Mouse (Mus musculus) stomach, embryonic 16.5 days (tissue): ENCODE measurements at regions not wholly inside any gene's neighbourhood (a gene's known extent, or its start where the extent isn't known, plus 50 kb on each side); places are given as distances from the start of the nearest gene placed in this dataset.

ENCODE experiments used
- ATAC-seq: fragments of 200-750 bp; cut with Nextera tagmentation; 2 replicates; pipeline ENCODE4 v1.8.0; 2017; ENCODE audit warnings: moderate number of reproducible peaks, moderate TSS enrichment; ENCODE audit not compliant: insufficient read depth, low FRiP score
- H3K27ac ChIP-seq: fragments of 300-500 bp; sonication (generic); 2 replicates; pipeline ENCODE4 v1.5.1; 2014; ENCODE audit warnings: low read length
- H3K27me3 ChIP-seq: fragments of 300-500 bp; sonication (generic); 2 replicates; pipeline ENCODE4 v1.6.1; 2014; ENCODE audit warnings: low read length, control low read depth, mixed read lengths; ENCODE audit not compliant: control insufficient read depth, insufficient read depth
- H3K36me3 ChIP-seq: fragments of 300-500 bp; sonication (generic); 2 replicates; pipeline ENCODE4 v1.6.1; 2014; ENCODE audit warnings: low read length; ENCODE audit not compliant: control insufficient read depth, insufficient read depth
- H3K4me1 ChIP-seq: fragments of 300-500 bp; sonication (generic); 2 replicates; pipeline ENCODE4 v1.6.1; 2014; ENCODE audit warnings: low read length, control low read depth, mixed read lengths; ENCODE audit not compliant: control insufficient read depth, insufficient read depth
- H3K4me2 ChIP-seq: fragments of 300-500 bp; sonication (generic); 2 replicates; pipeline ENCODE4 v1.6.1; 2014; ENCODE audit warnings: low read depth, low read length, mixed read lengths
- H3K4me3 ChIP-seq: fragments of 300-500 bp; sonication (generic); replicated peaks from 2 replicates; pipeline ENCODE4 v1.5.1; 2014; ENCODE audit warnings: mild to moderate bottlenecking, low read length
- H3K9ac ChIP-seq: fragments of 300-500 bp; sonication (generic); 2 replicates; pipeline ENCODE4 v1.6.1; 2014; ENCODE audit warnings: low read length
- H3K9me3 ChIP-seq: fragments of 300-500 bp; sonication (generic); replicated peaks from 2 replicates; pipeline ENCODE4 v1.6.1; 2016; ENCODE audit warnings: low read length, control low read depth; ENCODE audit not compliant: control insufficient read depth
- WGBS: fragments of 180-500 bp; shearing (Covaris S2); extraction: QIAGEN DNeasy Blood & Tissue Kit; methylation state at CpG from one replicate; pipeline ENCODE4 v1.1.7; 2014; 5-methylcytosine and 5-hydroxymethylcytosine counted together

DNA sequence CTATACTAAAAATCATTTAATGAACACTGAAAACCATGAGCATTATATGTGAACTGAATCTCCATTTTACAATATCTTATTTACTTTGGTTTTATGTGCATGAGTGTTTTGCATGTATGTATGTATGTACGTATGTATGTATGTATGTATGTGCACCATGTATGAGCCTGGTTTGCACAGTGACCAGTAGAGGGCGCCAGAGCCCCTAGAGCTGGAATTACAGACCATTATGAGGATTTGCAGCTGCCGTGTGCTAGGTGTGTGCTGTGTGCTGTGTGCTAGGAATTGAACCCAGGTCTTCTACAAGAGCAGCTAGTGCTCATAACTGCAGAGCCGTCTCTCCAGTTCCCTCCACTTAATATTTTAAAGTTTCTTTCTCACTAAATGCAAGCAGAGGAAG is 147.5 kb upstream of the Gm6657 start:
- no peak for ATAC-seq
- 76% methylated on average over 4 of the region's 4 CpGs for WGBS
- no peaks in the 10 kb centered on the region for H3K9me3 ChIP-seq
- H3K27ac ChIP-seq = no peak overlapping the region
- H3K36me3 ChIP-seq = no peaks in the 10 kb centered on the region
- no peaks in the 10 kb centered on the region for H3K27me3 ChIP-seq
- no peak overlapping the region for H3K4me2 ChIP-seq
- H3K4me3 ChIP-seq = no peak overlapping the region
- no peak overlapping the region for H3K9ac ChIP-seq
- no peaks in the 10 kb centered on the region for H3K4me1 ChIP-seq

DNA sequence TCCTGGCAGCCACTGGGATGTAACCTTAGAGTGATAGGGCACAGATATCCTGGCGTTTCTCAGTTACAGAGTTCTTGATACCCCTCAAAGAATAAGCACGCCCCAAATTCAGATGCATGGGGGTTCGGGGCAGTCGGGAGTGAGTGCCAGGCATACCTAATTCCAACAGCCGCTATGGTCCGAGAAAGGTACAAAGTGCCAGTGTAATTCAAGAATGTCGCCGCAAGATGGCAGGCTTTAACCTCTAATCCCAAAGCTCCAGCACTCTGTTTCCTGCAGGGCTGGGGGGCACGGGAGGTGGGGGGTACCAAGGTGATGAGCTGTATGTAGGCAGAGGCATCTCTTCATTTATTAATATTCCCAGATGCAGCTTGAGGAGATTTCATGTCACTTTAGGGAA is 138.1 kb upstream of the Gm6657 start:
- no peak overlapping the region for H3K4me3 ChIP-seq
- H3K4me2 ChIP-seq = no peak overlapping the region
- no peaks in the 10 kb centered on the region for H3K9me3 ChIP-seq
- ATAC-seq = 0 out of 2 replicates have a peak, but pooled peaks have one; percentile 21
- no peaks in the 10 kb centered on the region for H3K36me3 ChIP-seq
- H3K27ac ChIP-seq = no peak overlapping the region
- no peaks in the 10 kb centered on the region for H3K27me3 ChIP-seq
- H3K9ac ChIP-seq = no peak overlapping the region
- no peaks in the 10 kb centered on the region for H3K4me1 ChIP-seq
- WGBS = 1% methylated on average over 9 of the region's 9 CpGs

DNA sequence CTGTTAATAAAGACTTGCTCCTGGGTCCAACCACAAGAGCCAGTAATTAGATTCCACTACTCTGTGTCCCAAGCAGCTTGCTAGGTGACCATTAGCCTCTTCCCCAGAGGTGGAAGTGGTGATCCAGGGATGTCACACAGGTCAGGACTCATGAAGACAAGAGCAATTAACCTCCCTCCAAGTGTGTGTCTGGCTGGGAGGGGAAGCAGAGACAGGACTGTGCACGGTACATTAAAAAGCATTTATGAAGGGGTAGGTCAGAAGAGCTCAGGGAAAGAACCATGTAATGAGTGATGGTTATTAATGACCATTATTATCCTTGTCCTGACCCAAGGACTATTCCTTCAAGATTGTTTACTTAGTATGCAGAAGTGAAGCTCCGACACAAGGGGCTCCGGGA is 136.9 kb upstream of the Gm6657 start:
- Histone ChIP-seq H3K9me3 (no peaks in the 10 kb centered on the region), H3K4me1 (no peaks in the 10 kb centered on the region), H3K4me3 (no peak overlapping the region), H3K27me3 (no peaks in the 10 kb centered on the region), H3K4me2 (no peak overlapping the region), H3K36me3 (no peaks in the 10 kb centered on the region), H3K9ac (no peak overlapping the region), H3K27ac (no peak overlapping the region)
- no peak for ATAC-seq
- WGBS = 42% methylated on average over 3 of the region's 3 CpGs

DNA sequence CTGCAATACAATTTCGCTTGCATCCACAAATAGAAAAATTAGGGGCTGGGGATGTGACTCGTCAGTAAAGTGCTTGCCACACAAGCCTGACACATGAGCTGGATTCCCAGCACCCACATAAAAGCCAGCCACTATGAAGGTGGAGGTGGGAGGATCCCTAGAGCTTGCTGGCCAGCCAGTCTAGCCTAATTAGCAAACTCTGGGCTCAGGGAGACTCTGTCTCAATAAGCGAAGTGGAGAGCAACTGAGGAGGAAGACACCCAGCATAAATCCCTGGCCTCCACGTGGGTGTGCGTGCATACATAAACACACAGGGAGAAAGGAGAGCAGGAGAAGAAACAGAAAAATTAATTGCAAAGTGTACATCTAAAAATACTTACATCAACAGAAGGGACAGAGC is 134.1 kb upstream of the Gm6657 start:
- WGBS = 64% methylated on average over 5 of the region's 5 CpGs
- Histone ChIP-seq H3K4me3 (no peak overlapping the region), H3K4me2 (no peak overlapping the region), H3K4me1 (no peaks in the 10 kb centered on the region), H3K9me3 (no peaks in the 10 kb centered on the region), H3K36me3 (no peaks in the 10 kb centered on the region), H3K27me3 (no peaks in the 10 kb centered on the region), H3K27ac (no peak overlapping the region), H3K9ac (no peak overlapping the region)
- ATAC-seq = no peak

DNA sequence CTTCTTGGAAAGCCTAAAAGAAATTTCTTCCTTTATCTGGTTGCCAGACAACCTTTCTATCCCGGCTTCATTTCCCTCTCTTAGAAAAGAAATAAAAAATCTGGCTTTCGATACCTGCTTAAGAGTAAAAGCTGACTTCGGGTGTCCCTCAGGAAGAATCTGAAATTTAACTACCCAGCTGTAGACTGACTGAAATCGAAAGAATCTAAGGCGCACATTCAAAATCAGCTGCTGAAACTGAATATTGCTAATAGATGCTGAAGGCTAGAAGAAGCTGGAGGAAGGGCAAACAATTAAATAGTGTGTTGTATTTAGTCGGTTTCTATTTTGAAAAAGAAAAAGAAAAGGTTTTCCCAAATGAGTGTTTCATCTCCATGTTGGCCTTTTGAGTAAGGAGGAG is 128.0 kb upstream of the Gm6657 start:
- H3K36me3 ChIP-seq = no peaks in the 10 kb centered on the region
- WGBS = 77% methylated on average over 6 of the region's 6 CpGs
- H3K9ac ChIP-seq = no peak overlapping the region
- ATAC-seq = no peak
- H3K27ac ChIP-seq = no peak overlapping the region
- no peaks in the 10 kb centered on the region for H3K27me3 ChIP-seq
- no peak overlapping the region for H3K4me3 ChIP-seq
- no peak overlapping the region for H3K4me2 ChIP-seq
- no peaks in the 10 kb centered on the region for H3K9me3 ChIP-seq
- no peaks in the 10 kb centered on the region for H3K4me1 ChIP-seq

DNA sequence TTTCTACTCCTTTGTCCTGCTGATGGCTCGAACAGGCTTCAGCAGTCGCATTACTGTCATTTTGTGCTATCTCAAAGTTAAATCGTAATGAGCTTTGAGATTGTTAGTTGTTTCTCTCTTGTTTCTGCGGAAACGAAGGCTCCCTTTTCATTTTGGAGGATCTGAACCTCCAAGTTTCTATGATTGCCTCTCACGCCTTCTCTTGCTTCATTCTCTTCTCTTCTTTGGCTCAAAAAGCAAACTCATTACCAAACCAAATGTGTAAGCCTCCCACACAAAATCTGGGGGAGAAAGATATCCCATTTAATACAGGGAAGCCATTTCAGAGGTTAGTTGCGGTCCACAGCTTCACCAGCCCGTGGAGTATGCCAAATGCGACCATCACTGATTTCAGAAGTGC is 121.1 kb upstream of the Gm6657 start:
- Histone ChIP-seq H3K4me2 (no peak overlapping the region), H3K9me3 (no peaks in the 10 kb centered on the region), H3K36me3 (no peaks in the 10 kb centered on the region), H3K4me3 (no peak overlapping the region), H3K27ac (no peak overlapping the region), H3K27me3 (no peaks in the 10 kb centered on the region), H3K4me1 (no peaks in the 10 kb centered on the region), H3K9ac (no peak overlapping the region)
- ATAC-seq = no peak
- WGBS = 87% methylated on average over 9 of the region's 9 CpGs

DNA sequence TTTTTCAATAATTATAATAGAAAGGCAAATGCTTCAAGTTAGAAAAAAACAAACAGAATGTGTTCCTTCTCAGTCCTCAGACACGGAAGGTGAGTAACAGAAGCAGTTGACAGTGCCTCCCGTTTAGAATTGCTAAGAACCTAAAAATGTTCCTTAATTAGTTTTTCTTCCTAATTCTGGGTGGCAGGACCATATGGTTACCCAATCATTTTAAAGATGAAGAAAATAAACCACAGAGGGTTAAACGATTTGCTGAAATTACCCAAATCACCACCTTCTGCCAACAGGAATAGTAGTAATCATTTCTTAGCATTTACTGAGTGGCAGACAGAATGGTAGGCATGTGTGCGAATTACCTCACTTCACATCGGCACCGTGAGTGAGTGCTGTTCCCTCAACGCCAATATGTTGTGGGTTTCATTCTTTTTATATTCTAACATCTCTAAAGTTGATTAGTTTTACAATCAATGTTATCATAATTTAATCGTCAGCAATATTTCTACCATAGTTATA is 119.7 kb upstream of the Gm6657 start:
- WGBS = 88% methylated on average over 8 of the region's 8 CpGs
- H3K27me3 ChIP-seq = no peaks in the 10 kb centered on the region
- H3K4me3 ChIP-seq = no peak overlapping the region
- H3K4me1 ChIP-seq = no peaks in the 10 kb centered on the region
- H3K36me3 ChIP-seq = no peaks in the 10 kb centered on the region
- no peak overlapping the region for H3K9ac ChIP-seq
- ATAC-seq = no peak
- no peak overlapping the region for H3K4me2 ChIP-seq
- H3K9me3 ChIP-seq = no peaks in the 10 kb centered on the region
- H3K27ac ChIP-seq = no peak overlapping the region

DNA sequence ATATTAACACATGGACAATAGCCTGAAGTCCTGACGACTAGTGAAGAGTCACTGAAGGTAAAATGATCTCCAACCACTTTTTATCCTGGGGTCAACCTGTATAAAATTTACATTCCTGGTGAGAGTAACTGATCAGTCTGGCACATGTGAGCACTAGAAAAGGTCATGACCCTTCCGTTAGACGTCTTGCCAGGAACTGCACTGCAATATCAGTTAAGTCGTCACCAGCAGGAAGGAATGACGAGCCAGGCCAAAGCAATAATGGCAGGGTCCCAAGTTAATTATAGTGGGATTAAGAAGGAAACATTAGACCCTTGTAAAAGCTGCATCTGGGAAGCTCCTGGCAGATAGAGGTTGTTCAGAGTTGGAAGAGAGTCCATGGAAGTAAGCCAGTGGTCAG is 116.8 kb upstream of the Gm6657 start:
- Histone ChIP-seq H3K9ac (no peak overlapping the region), H3K4me1 (no peaks in the 10 kb centered on the region), H3K27me3 (no peaks in the 10 kb centered on the region), H3K9me3 (no peaks in the 10 kb centered on the region), H3K36me3 (no peaks in the 10 kb centered on the region), H3K4me2 (no peak overlapping the region), H3K4me3 (no peak overlapping the region), H3K27ac (no peak overlapping the region)
- WGBS = 41% methylated on average over 5 of the region's 5 CpGs
- ATAC-seq = no peak

DNA sequence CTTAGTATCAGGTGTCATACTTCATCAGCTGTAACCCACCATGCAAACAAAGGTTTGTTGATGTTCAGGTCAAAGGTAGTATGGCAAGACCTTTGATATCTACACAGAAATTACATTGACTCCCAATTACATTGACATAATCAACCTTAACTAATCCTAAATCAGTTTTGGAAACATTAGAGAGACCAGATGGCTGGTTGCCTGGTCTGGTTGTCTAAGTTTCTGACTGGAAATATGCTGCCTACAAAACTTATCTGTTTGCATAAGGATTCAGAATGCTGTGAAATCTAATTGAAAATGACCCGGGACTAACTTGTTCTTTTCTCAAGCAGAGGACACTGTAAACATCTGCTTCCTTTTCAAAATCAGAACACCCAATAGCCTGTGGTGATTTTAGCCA is 111.9 kb upstream of the Gm6657 start:
- Histone ChIP-seq H3K4me3 (no peak overlapping the region), H3K9ac (no peak overlapping the region), H3K27ac (no peak overlapping the region), H3K27me3 (no peaks in the 10 kb centered on the region), H3K4me1 (no peaks in the 10 kb centered on the region), H3K36me3 (no peaks in the 10 kb centered on the region), H3K9me3 (no peaks in the 10 kb centered on the region), H3K4me2 (no peak overlapping the region)
- 34% methylated on average over 1 of the region's 1 CpGs for WGBS
- ATAC-seq = no peak

DNA sequence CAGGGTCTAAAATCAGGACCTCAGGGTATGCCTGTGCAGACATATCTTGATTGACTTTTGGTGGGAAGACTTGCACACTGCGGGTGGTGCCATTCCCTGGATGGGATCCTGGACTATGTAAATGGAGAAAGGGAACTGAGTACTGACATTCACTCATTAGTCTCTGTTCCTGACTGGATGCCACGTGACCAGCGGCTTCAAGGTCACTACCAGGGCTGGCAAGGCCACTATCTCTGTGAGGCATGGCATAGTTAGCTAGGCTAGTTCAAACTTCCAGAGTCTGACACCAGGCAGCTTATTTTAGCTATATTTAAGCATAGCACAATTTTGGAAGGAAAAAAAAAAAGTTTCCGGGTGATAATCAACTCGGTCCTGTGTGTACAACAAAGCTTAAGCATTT is 108.0 kb upstream of the Gm6657 start:
- H3K4me2 ChIP-seq = no peak overlapping the region
- H3K9me3 ChIP-seq = no peaks in the 10 kb centered on the region
- no peaks in the 10 kb centered on the region for H3K27me3 ChIP-seq
- no peak overlapping the region for H3K4me3 ChIP-seq
- H3K9ac ChIP-seq = no peak overlapping the region
- H3K4me1 ChIP-seq = no peaks in the 10 kb centered on the region
- no peak overlapping the region for H3K27ac ChIP-seq
- no peaks in the 10 kb centered on the region for H3K36me3 ChIP-seq
- ATAC-seq = no peak
- WGBS = 81% methylated on average over 5 of the region's 5 CpGs
